Mouse (Mus musculus) brown adipose tissue, adult 24 weeks (tissue): Measurements from ENCODE around the gene Olfr921. TPM values are rescaled to one million over a fixed set of nuclear protein-coding genes. Genes with fewer than 3 reads are reported as not detected.

Experiments used
- H3K27ac ChIP-seq: fragments of 200-500 bp; replicated peaks from 2 replicates; pipeline ENCODE4 v1.5.1; 2012; ENCODE audit warnings: low read depth, mild to moderate bottlenecking, low read length
- H3K4me1 ChIP-seq: fragments of 200-500 bp; 2 replicates; pipeline ENCODE4 v1.6.1; 2012; ENCODE audit warnings: low read length, mixed read lengths; ENCODE audit not compliant: control insufficient read depth, insufficient read depth, insufficient read length
- H3K4me3 ChIP-seq: fragments of 200-500 bp; 2 replicates; pipeline ENCODE4 v1.5.1; 2012; ENCODE audit warnings: low read depth, mild to moderate bottlenecking, low read length, moderate library complexity; ENCODE audit not compliant: insufficient read depth
- polyA plus RNA-seq: library from polyadenylated mRNA; stranded (reverse); fragments of >200 nt; gene quantifications from 2 replicates; pipeline ENCODE4 v1.2.4, GENCODE M21; 2012; ENCODE audit not compliant: missing spikeins, insufficient read depth, insufficient read length

Gene Olfr921
- not detected in 2 replicates for polyA plus RNA-seq

- Histone ChIP-seq H3K4me1 (no peaks in the 10 kb centered on the region), H3K4me3 (no peak within 1 kb of the TSS), H3K27ac (no peak within 1 kb of the TSS)
Measured at GRCm38 (mm10) chr9:38772768-38773167, at the start of gene Olfr921. Gene Olfr921 (plus strand): TSS chr9:38773068.

GRCm38 (mm10) chr9:38724044-38724443 lies 48.8 kb upstream of the Olfr921 start:
- H3K4me3 ChIP-seq = no peak overlapping the region
- H3K4me1 ChIP-seq = peaks cover 7% of the 10 kb centered on the region
- no peak overlapping the region for H3K27ac ChIP-seq

DNA sequence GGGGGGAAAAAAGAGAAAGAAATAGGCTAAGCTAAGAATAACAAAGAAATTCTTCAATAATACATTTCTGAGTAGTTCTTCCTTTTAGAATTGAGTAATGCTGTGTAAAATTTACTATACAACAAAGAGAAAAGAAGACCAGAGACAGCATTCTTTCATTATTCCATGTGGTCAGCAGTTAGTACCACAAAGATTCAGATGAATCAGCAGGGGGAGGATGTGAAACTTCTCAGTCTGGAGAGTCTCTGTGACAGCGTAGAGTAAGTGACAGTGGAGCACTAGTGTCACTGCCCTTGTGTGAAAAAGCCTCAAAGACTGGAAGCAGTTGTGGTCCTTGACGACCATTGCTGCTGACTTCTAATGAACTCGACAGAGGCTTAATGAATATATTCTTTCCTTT lies 44.6 kb upstream of the Olfr921 start:
- Histone ChIP-seq H3K27ac (no peak overlapping the region), H3K4me1 (no peaks in the 10 kb centered on the region), H3K4me3 (no peak overlapping the region)

DNA sequence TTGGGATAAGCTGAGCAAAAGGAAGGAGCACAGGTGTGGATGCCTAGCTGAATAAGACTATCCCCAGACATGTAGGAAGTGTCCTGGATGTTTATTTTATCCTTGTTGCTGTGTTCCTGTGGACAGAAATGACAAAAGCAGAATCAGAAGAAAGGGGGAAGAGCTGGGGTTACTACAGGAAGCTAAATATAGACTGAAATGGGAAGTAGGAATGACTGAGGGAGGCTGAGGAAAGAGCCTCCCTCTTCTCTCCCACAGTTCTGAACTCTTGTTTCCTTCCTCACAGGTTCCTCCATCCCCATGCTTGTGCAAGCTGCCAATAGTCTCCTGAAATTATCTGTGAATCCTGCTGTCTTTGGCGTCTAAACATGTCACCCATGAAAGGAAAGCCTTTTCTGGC lies 31.5 kb upstream of the Olfr921 start:
- Histone ChIP-seq H3K4me3 (no peak overlapping the region), H3K4me1 (no peaks in the 10 kb centered on the region), H3K27ac (no peak overlapping the region)

DNA sequence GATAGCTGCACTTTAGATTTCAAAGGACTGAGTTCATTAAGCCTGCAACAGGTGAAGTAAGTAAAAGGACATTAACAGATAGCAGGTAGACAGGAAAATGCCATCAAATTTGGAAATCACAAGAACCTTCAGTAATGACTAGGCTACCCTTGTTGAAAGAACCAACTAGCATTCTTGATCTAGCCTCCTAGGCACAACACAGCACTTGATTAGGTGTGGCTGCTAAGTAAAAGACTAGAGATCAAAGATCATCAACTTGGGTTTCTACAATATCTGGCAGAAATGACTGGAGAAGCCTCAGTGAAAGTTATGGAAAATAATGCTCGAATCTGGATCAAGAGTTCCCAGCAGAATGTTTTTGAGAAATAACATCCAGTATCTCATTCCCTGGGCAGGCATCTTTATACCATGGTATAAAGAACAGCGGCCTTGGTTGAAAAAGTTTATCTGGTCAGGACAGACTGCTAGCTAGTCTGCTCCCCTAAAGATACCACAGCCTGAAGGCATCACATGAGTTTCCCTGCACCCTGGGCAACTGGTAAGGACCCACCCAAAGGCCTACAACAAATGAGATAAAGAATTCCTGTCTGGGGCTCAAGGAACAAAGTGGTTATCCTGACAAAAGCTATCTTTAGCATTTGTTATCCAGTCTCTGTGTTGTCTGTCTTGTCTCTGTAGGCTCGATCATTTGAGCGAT lies 28.1 kb upstream of the Olfr921 start:
- H3K4me3 ChIP-seq = no peak overlapping the region
- no peaks in the 10 kb centered on the region for H3K4me1 ChIP-seq
- no peak overlapping the region for H3K27ac ChIP-seq

GRCm38 (mm10) chr9:38751999-38752398 lies 20.9 kb upstream of the Olfr921 start, which contains the start of gene Olfr920:
Gene Olfr920 (plus strand): TSS chr9:38752299.
- Histone ChIP-seq H3K4me3 (no peak within 1 kb of the TSS), H3K27ac (no peak within 1 kb of the TSS), H3K4me1 (no peaks in the 10 kb centered on the region)

- H3K4me1 ChIP-seq = no peaks in the 10 kb centered on the region
- H3K4me3 ChIP-seq = no peak overlapping the region
- H3K27ac ChIP-seq = no peak overlapping the region
Measured at GRCm38 (mm10) chr9:38792689-38793088, 19.8 kb downstream of the Olfr921 start.

GRCm38 (mm10) chr9:38805696-38806095 lies 32.8 kb downstream of the Olfr921 start:
- H3K4me3 ChIP-seq = no peak overlapping the region
- no peaks in the 10 kb centered on the region for H3K4me1 ChIP-seq
- no peak overlapping the region for H3K27ac ChIP-seq

DNA sequence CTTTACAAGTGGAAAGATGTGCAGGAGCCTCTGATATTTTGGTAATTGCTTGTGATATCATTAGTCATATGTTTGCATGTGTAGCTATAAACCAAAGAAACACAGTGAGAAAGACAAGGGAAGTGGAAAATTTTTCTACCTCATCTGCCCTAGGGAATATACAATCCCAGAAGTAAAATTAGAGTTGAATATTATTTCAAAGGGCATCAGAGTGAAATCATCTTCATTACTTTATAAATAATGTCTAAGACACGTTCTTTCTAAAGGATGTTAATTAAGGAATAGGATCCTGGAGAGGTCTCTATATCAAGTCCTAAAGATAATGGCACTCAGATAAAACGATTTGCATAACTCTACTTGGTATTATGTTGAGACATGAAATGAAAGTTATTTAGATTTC lies 41.4 kb downstream of the Olfr921 start, which contains the start of gene Olfr922:
Gene Olfr922 (plus strand): TSS at position 301 of the 400 bp plus-strand sequence.
- Histone ChIP-seq H3K4me3 (no peak within 1 kb of the TSS), H3K4me1 (no peaks in the 10 kb centered on the region), H3K27ac (no peak within 1 kb of the TSS)

- Histone ChIP-seq H3K27ac (no peak overlapping the region), H3K4me1 (no peaks in the 10 kb centered on the region), H3K4me3 (no peak overlapping the region)
Measured at GRCm38 (mm10) chr9:38815458-38815986, 42.7 kb downstream of the Olfr921 start.

- Histone ChIP-seq H3K4me1 (no peaks in the 10 kb centered on the region), H3K4me3 (no peak within 1 kb of the TSS), H3K27ac (no peak within 1 kb of the TSS)
Measured at GRCm38 (mm10) chr9:38826245-38826644, 53.4 kb downstream of the Olfr921 start, which contains the start of gene Olfr923. Gene Olfr923 (plus strand): TSS chr9:38826545.

Other genes with a start within 250 kb of the Olfr921 start
- gene Olfr910, start 235.2 kb upstream of the Olfr921 start, polyA plus RNA-seq = not detected in 2 replicates
- gene Olfr912, start 192.9 kb upstream of the Olfr921 start, polyA plus RNA-seq = not detected in 2 replicates
- gene Olfr913, start 180.3 kb upstream of the Olfr921 start, polyA plus RNA-seq = not detected in 2 replicates
- not detected in 2 replicates for gene Olfr914, start 168.0 kb upstream of the Olfr921 start, polyA plus RNA-seq
- gene Olfr916, start 113.2 kb upstream of the Olfr921 start, polyA plus RNA-seq = not detected in 2 replicates
- not detected in 2 replicates for gene Olfr917, start 107.2 kb upstream of the Olfr921 start, polyA plus RNA-seq
- not detected in 2 replicates for gene Olfr918, start 98.5 kb upstream of the Olfr921 start, polyA plus RNA-seq
- gene Olfr919, start 69.4 kb upstream of the Olfr921 start, polyA plus RNA-seq = not detected in 2 replicates
- 28.3 and 35.4 TPM in 2 replicates for gene Vwa5a, start 54.8 kb upstream of the Olfr921 start, polyA plus RNA-seq
- gene Olfr920, start 20.8 kb upstream of the Olfr921 start, polyA plus RNA-seq = not detected in 2 replicates
- gene Olfr922, start 41.5 kb downstream of the Olfr921 start, polyA plus RNA-seq = not detected in 2 replicates
- not detected in 2 replicates for gene Olfr923, start 53.5 kb downstream of the Olfr921 start, polyA plus RNA-seq
- gene Olfr924, start 71.4 kb downstream of the Olfr921 start, polyA plus RNA-seq = not detected in 2 replicates
- gene Olfr26, start 82.0 kb downstream of the Olfr921 start, polyA plus RNA-seq = not detected in 2 replicates
- gene Olfr926, start 104.1 kb downstream of the Olfr921 start, polyA plus RNA-seq = not detected in 2 replicates
- not detected in 2 replicates for gene Olfr930, start 156.7 kb downstream of the Olfr921 start, polyA plus RNA-seq
- gene Olfr933, start 199.2 kb downstream of the Olfr921 start, polyA plus RNA-seq = not detected in 2 replicates
- not detected in 2 replicates for gene Olfr934, start 215.2 kb downstream of the Olfr921 start, polyA plus RNA-seq
- gene Olfr935, start 226.6 kb downstream of the Olfr921 start, polyA plus RNA-seq = not detected in 2 replicates